Mouse (Mus musculus): ENCODE results near the gene Irf3. TPM values are rescaled to one million over a fixed set of nuclear protein-coding genes. Genes with fewer than 3 reads are reported as not detected.

The Irf3 gene
- polyA plus RNA-seq, 1 experiment = 56.1 TPM

DNA sequence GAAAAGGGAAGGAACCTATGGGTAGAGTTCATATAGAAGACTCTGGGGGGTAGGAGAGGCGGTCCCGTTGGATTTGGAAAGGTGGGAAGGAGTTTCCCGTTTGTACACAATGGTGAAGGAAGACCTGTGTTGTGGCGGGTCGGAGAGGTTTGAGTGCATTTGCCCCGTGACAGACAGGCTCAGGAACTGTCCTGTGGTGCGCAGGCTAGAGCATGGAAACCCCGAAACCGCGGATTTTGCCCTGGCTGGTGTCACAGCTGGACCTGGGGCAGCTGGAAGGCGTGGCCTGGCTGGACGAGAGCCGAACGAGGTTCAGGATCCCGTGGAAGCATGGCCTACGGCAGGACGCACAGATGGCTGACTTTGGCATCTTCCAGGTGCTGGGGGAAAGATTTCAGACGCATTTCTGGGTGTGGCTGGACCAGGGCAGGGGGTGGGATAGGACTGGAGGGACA, 1.1 kb downstream of the Irf3 start, which contains the start of gene Bcl2l12:
Gene Bcl2l12, minus strand, starts transcription at position 212 of the 455 bp plus-strand sequence.
- peak within 1 kb of the TSS; percentile 57 for H3K9ac ChIP-seq (ENCODE audit: low read depth, poor library complexity, severe bottlenecking)
- TF ChIP-seq CTCF (IDR thresholded peaks at IDR 0.05; ENCODE audit: low read depth, low read length) (no peak), POLR2A (IDR thresholded peaks at IDR 0.05; ENCODE audit: insufficient read depth, low read length) (no peak)
- no peaks in the 10 kb centered on the region for H3K9me3 ChIP-seq (replicated peaks; ENCODE audit: control insufficient read depth, insufficient read depth, low read length, poor library complexity, severe bottlenecking)
- peaks cover 21% of the 10 kb centered on the region for H3K36me3 ChIP-seq (ENCODE audit: control insufficient read depth, insufficient read depth, low read length, poor library complexity, severe bottlenecking)
- no peaks in the 10 kb centered on the region for H3K4me1 ChIP-seq (ENCODE audit: control insufficient read depth, insufficient read depth, low read length)
- peak within 1 kb of the TSS; percentile 92 for H3K4me3 ChIP-seq (ENCODE audit: low read depth, low read length)
- peak within 1 kb of the TSS; percentile 27; the same call in 1 of the 2 replicates for H3K27ac ChIP-seq (ENCODE audit: insufficient read depth, low read length)
- no peaks in the 10 kb centered on the region for H3K27me3 ChIP-seq (ENCODE audit: control insufficient read depth, insufficient read depth, low read length, poor library complexity, severe bottlenecking)

DNA sequence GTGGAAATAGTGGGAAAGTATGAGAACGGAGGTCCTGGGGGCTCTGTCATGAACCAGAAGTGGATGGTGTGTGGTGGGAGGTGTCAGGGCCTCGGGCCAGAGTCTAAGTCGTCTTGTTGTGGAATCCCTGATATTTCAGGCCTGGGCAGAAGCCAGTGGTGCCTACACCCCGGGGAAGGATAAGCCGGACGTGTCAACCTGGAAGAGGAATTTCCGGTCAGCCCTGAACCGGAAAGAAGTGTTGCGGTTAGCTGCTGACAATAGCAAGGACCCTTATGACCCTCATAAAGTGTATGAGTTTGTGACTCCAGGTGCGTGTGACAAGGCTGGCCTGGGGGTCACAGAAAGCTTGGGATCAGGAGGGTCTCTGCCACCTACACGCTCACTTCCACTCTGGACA, 2.3 kb downstream of the Irf3 start:
- Histone ChIP-seq H3K27me3 (ENCODE audit: control insufficient read depth, insufficient read depth, low read length, poor library complexity, severe bottlenecking) (no peaks in the 10 kb centered on the region), H3K9me3 (replicated peaks; ENCODE audit: control insufficient read depth, insufficient read depth, low read length, poor library complexity, severe bottlenecking) (no peaks in the 10 kb centered on the region), H3K36me3 (ENCODE audit: control insufficient read depth, insufficient read depth, low read length, poor library complexity, severe bottlenecking) (peaks cover 21% of the 10 kb centered on the region), H3K4me1 (ENCODE audit: control insufficient read depth, insufficient read depth, low read length) (no peaks in the 10 kb centered on the region), H3K4me3 (ENCODE audit: low read depth, low read length) (no peak overlapping the region), H3K27ac (ENCODE audit: insufficient read depth, low read length) (no peak overlapping the region), H3K9ac (ENCODE audit: low read depth, poor library complexity, severe bottlenecking) (no peak overlapping the region)
- TF ChIP-seq EP300 (IDR thresholded peaks at IDR 0.05; ENCODE audit: insufficient read depth, low read depth, low read length) (no peak), POLR2A (IDR thresholded peaks at IDR 0.05; ENCODE audit: insufficient read depth, low read length) (no peak), CTCF (IDR thresholded peaks at IDR 0.05; ENCODE audit: low read depth, low read length) (no peak)

DNA sequence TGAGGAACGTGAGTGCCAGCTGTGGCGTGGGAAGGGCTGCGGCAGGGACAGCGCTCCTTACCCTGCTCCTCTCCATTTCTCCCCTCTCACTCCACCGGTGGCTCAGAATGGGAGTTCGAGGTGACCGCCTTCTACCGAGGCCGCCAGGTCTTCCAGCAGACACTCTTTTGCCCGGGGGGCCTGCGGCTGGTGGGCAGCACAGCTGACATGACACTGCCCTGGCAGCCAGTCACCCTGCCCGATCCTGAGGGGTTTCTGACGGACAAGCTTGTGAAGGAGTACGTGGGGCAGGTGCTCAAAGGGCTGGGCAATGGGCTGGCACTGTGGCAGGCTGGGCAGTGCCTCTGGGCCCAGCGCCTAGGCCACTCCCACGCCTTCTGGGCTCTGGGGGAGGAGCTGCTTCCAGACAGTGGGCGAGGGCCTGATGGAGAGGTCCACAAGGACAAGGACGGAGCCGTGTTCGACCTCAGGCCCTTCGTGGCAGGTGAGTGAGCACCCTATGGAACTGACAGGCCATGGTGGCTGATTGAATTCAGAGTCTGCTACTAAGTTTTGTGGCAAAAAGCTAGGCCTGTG, 3.2 kb downstream of the Irf3 start:
- no peak overlapping the region for H3K27ac ChIP-seq (ENCODE audit: insufficient read depth, low read length)
- no peaks in the 10 kb centered on the region for H3K4me1 ChIP-seq (ENCODE audit: control insufficient read depth, insufficient read depth, low read length)
- TF ChIP-seq POLR2A (IDR thresholded peaks at IDR 0.05; ENCODE audit: insufficient read depth, low read length) (no peak), CTCF (IDR thresholded peaks at IDR 0.05; ENCODE audit: low read depth, low read length) (no peak), EP300 (IDR thresholded peaks at IDR 0.05; ENCODE audit: insufficient read depth, low read depth, low read length) (no peak)
- H3K27me3 ChIP-seq (ENCODE audit: control insufficient read depth, insufficient read depth, low read length, poor library complexity, severe bottlenecking) = no peaks in the 10 kb centered on the region
- H3K9ac ChIP-seq (ENCODE audit: low read depth, poor library complexity, severe bottlenecking) = no peak overlapping the region
- no peaks in the 10 kb centered on the region for H3K9me3 ChIP-seq (replicated peaks; ENCODE audit: control insufficient read depth, insufficient read depth, low read length, poor library complexity, severe bottlenecking)
- no peak overlapping the region for H3K4me3 ChIP-seq (ENCODE audit: low read depth, low read length)
- H3K36me3 ChIP-seq (ENCODE audit: control insufficient read depth, insufficient read depth, low read length, poor library complexity, severe bottlenecking) = peaks cover 19% of the 10 kb centered on the region

DNA sequence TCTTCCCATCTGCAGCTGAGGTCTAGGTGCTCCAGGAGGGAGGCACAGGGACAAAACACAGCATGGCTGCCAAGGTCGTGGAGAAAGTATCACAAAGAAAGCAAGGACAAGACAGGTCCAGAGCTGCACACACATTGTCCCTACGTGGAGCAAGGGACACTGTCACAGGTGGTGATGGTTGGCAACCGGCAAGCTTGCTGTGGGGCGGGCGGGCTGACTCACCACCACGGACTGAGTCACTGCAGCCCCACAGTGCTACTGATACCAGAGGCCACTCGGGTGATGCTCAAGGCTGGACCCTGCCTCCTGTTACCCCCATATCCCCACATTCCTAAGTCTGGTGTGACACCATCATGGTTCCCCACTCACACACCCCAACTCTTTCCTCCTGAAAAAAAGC, 5.0 kb downstream of the Irf3 start:
- Histone ChIP-seq H3K9ac (ENCODE audit: low read depth, poor library complexity, severe bottlenecking) (no peak overlapping the region), H3K9me3 (replicated peaks; ENCODE audit: control insufficient read depth, insufficient read depth, low read length, poor library complexity, severe bottlenecking) (no peaks in the 10 kb centered on the region), H3K27me3 (ENCODE audit: control insufficient read depth, insufficient read depth, low read length, poor library complexity, severe bottlenecking) (no peaks in the 10 kb centered on the region), H3K36me3 (ENCODE audit: control insufficient read depth, insufficient read depth, low read length, poor library complexity, severe bottlenecking) (peaks cover 28% of the 10 kb centered on the region), H3K4me1 (ENCODE audit: control insufficient read depth, insufficient read depth, low read length) (no peaks in the 10 kb centered on the region), H3K27ac (ENCODE audit: insufficient read depth, low read length) (no peak overlapping the region), H3K4me3 (ENCODE audit: low read depth, low read length) (no peak overlapping the region)
- TF ChIP-seq CTCF (IDR thresholded peaks at IDR 0.05; ENCODE audit: low read depth, low read length) (no peak), POLR2A (IDR thresholded peaks at IDR 0.05; ENCODE audit: insufficient read depth, low read length) (no peak), EP300 (IDR thresholded peaks at IDR 0.05; ENCODE audit: insufficient read depth, low read depth, low read length) (no peak)

DNA sequence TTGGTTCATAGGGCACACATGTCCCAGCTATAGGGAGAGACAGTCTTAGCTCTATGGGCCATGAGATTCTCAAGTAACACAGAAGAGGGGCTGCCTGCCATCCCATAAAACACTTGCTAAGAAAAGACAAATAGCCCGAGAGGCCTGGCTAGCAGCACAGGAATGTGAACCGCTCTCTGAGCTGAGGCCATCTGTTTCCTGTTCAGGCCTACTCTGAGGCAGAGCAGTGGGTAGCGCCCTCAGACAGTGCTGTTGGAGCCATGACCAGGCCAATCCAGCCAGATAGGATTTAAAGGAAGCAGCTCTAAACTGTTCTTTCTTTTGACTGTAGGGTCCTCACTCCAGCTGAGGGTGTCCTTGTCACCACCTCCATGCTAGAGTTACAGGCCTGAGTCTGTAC, 7.1 kb downstream of the Irf3 start:
- no peak overlapping the region for H3K9ac ChIP-seq (ENCODE audit: low read depth, poor library complexity, severe bottlenecking)
- H3K27ac ChIP-seq (ENCODE audit: insufficient read depth, low read length) = no peak overlapping the region
- no peaks in the 10 kb centered on the region for H3K4me1 ChIP-seq (ENCODE audit: control insufficient read depth, insufficient read depth, low read length)
- no peak overlapping the region for H3K4me3 ChIP-seq (ENCODE audit: low read depth, low read length)
- no peaks in the 10 kb centered on the region for H3K27me3 ChIP-seq (ENCODE audit: control insufficient read depth, insufficient read depth, low read length, poor library complexity, severe bottlenecking)
- TF ChIP-seq POLR2A (IDR thresholded peaks at IDR 0.05; ENCODE audit: insufficient read depth, low read length) (no peak), CTCF (IDR thresholded peaks at IDR 0.05; ENCODE audit: low read depth, low read length) (no peak), EP300 (IDR thresholded peaks at IDR 0.05; ENCODE audit: insufficient read depth, low read depth, low read length) (no peak)
- H3K9me3 ChIP-seq (replicated peaks; ENCODE audit: control insufficient read depth, insufficient read depth, low read length, poor library complexity, severe bottlenecking) = no peaks in the 10 kb centered on the region
- H3K36me3 ChIP-seq (ENCODE audit: control insufficient read depth, insufficient read depth, low read length, poor library complexity, severe bottlenecking) = peaks cover 28% of the 10 kb centered on the region

DNA sequence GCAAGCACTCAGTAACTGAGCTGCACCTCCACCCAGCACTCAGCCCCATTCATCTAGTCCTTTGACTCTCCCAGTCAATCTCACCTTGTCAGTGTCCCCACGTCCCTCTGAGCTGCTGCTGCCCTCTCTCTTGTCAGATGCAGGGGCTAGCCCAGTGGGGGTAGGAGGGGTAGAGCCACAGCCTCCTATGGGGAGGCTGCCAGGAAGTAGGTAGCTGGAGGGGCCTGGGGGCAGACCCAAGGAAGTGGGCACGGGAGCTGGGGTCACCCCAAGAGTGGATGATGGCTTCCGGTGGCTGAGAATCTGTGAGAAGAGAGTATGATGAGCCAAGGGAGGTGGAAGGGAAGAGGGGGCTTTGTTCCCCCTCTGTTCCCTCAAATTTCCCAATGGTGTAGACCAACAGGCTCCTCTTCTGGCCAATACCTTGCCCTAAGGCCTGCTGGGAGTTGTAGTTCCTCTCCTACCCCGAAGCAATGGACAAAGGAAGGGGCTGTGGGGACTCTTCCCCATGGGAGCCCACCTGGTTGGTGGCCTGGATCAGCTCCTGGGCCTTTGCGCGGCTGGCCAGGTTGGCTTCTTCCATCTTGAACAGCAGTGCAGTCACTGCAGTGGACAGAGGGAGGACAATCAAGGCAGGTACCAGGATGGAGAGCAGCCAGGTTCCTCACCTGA, 8.0 kb downstream of the Irf3 start:
- H3K9ac ChIP-seq (ENCODE audit: low read depth, poor library complexity, severe bottlenecking) = no peak overlapping the region
- TF ChIP-seq CTCF (IDR thresholded peaks at IDR 0.05; ENCODE audit: low read depth, low read length) (no peak), EP300 (IDR thresholded peaks at IDR 0.05; ENCODE audit: insufficient read depth, low read depth, low read length) (no peak), POLR2A (IDR thresholded peaks at IDR 0.05; ENCODE audit: insufficient read depth, low read length) (no peak)

More for the DNA sequence above, 8.0 kb downstream of the Irf3 start:
- Histone ChIP-seq H3K4me3 (ENCODE audit: low read depth, low read length) (no peak overlapping the region), H3K4me1 (ENCODE audit: control insufficient read depth, insufficient read depth, low read length) (no peaks in the 10 kb centered on the region), H3K9me3 (replicated peaks; ENCODE audit: control insufficient read depth, insufficient read depth, low read length, poor library complexity, severe bottlenecking) (no peaks in the 10 kb centered on the region), H3K27me3 (ENCODE audit: control insufficient read depth, insufficient read depth, low read length, poor library complexity, severe bottlenecking) (no peaks in the 10 kb centered on the region), H3K36me3 (ENCODE audit: control insufficient read depth, insufficient read depth, low read length, poor library complexity, severe bottlenecking) (peaks cover 31% of the 10 kb centered on the region), H3K27ac (ENCODE audit: insufficient read depth, low read length) (no peak overlapping the region)
